Mouse (Mus musculus) small intestine, adult 2 months (tissue): ENCODE measurements at regions not wholly inside any gene's neighbourhood (a gene's known extent, or its start where the extent isn't known, plus 50 kb on each side); places are given as distances from the start of the nearest gene placed in this dataset.

Source experiments
- CTCF ChIP-seq: fragments of 200-500 bp; IDR thresholded peaks from 2 replicates; pipeline ENCODE4 v1.5.1; 2012; ENCODE audit warnings: low read depth, mild to moderate bottlenecking, control low read depth, inconsistent platforms, low read length, moderate library complexity, mixed read lengths; ENCODE audit not compliant: insufficient replicate concordance, insufficient read length; ENCODE audit errors: extremely low read depth
- POLR2A ChIP-seq: fragments of 200-500 bp; IDR thresholded peaks from 2 replicates; pipeline ENCODE4 v1.6.1; 2012; ENCODE audit warnings: low read depth, mild to moderate bottlenecking, control low read depth, inconsistent platforms, low read length, moderate library complexity

- no peak for TF ChIP-seq POLR2A
- no peak for TF ChIP-seq CTCF
Observed at GRCm38 (mm10) chr8:92042951-92043350, 241.1 kb upstream of the Irx3 start.
